Mouse (Mus musculus) c-Kit-negative CD71-positive TER-119-positive erythroid progenitor cells, embryonic 14.5 days (primary cell): ENCODE measurements around the gene Tcirg1.

Experiments
- DNase-seq: peaks from one replicate; pipeline ENCODE4 v3.0.0-alpha.2; 2013; ENCODE audit warnings: low read depth, low spot score

The Tcirg1 gene

GRCm38 (mm10) chr19:3927989-3928388, 21.1 kb upstream of the Tcirg1 start:
- no peak for DNase-seq

- no peak for DNase-seq
Measured at GRCm38 (mm10) chr19:3926685-3927084, 19.8 kb upstream of the Tcirg1 start.

GRCm38 (mm10) chr19:3926279-3926678, 19.3 kb upstream of the Tcirg1 start:
- DNase-seq = no peak

GRCm38 (mm10) chr19:3925859-3926258, 18.9 kb upstream of the Tcirg1 start:
- DNase-seq = no peak

- DNase-seq = no peak
Measured at GRCm38 (mm10) chr19:3924868-3925267, 17.9 kb upstream of the Tcirg1 start.

GRCm38 (mm10) chr19:3924190-3924589, 17.3 kb upstream of the Tcirg1 start:
- no peak for DNase-seq

GRCm38 (mm10) chr19:3923586-3923985, 16.7 kb upstream of the Tcirg1 start:
- no peak for DNase-seq

GRCm38 (mm10) chr19:3922661-3923371, 15.9 kb upstream of the Tcirg1 start:
- DNase-seq = no peak

GRCm38 (mm10) chr19:3919928-3920327, 13.0 kb upstream of the Tcirg1 start:
- no peak for DNase-seq

- DNase-seq = no peak
Measured at GRCm38 (mm10) chr19:3916727-3917126, 9.8 kb upstream of the Tcirg1 start.

GRCm38 (mm10) chr19:3914535-3914934, 7.6 kb upstream of the Tcirg1 start:
- DNase-seq = no peak

- DNase-seq = no peak
Measured at GRCm38 (mm10) chr19:3913692-3914091, 6.8 kb upstream of the Tcirg1 start.

- peak; percentile 97 for DNase-seq
Measured at GRCm38 (mm10) chr19:3912337-3913204, 5.6 kb upstream of the Tcirg1 start, which contains the start of gene Ndufs8. Ndufs8 (minus strand) TSS chr19:3912774.

GRCm38 (mm10) chr19:3910206-3910605, 3.3 kb upstream of the Tcirg1 start:
- DNase-seq = no peak

GRCm38 (mm10) chr19:3907876-3908660, 1.1 kb upstream of the Tcirg1 start:
- DNase-seq = no peak

GRCm38 (mm10) chr19:3906326-3906725, 607 bp downstream of the Tcirg1 start:
- DNase-seq = no peak

GRCm38 (mm10) chr19:3905261-3905969, 1.5 kb downstream of the Tcirg1 start:
- no peak for DNase-seq

GRCm38 (mm10) chr19:3904363-3904675, 2.6 kb downstream of the Tcirg1 start:
- DNase-seq = no peak

- no peak for DNase-seq
Measured at GRCm38 (mm10) chr19:3903648-3904362, 3.1 kb downstream of the Tcirg1 start.

- DNase-seq = no peak
Measured at GRCm38 (mm10) chr19:3902966-3903365, 4.0 kb downstream of the Tcirg1 start.

- no peak for DNase-seq
Measured at GRCm38 (mm10) chr19:3899618-3900017, 7.3 kb downstream of the Tcirg1 start.
